Mouse (Mus musculus): ENCODE measurements around the gene Icam1. TPM values are rescaled to one million over a fixed set of nuclear protein-coding genes. Genes with fewer than 3 reads are reported as not detected.

Gene Icam1
- total RNA-seq (2021), result 1 to 10 TPM; 3.8 to 5.6 TPM
- long read RNA-seq, experiment 1, partial matches to known transcripts, result 2 of 7 reads
- long read RNA-seq, experiment 1, other reads (novel, unspliced or antisense), result 1 of 7 reads
- long read RNA-seq, experiment 2, transcript Icam1-201 (7 exons, 2,535 nt), result major isoform, 5 of 5 reads
- long read RNA-seq, experiment 2, partial matches to known transcripts, result 0 of 5 reads
- long read RNA-seq, experiment 2, other reads (novel, unspliced or antisense), result 0 of 5 reads

GRCm38 (mm10) chr9:21015571-21016130 lies at the start of gene Icam1:
Gene Icam1, plus strand, starts transcription at chr9:21015985.
- peak; percentile 63 for DNase-seq

DNA sequence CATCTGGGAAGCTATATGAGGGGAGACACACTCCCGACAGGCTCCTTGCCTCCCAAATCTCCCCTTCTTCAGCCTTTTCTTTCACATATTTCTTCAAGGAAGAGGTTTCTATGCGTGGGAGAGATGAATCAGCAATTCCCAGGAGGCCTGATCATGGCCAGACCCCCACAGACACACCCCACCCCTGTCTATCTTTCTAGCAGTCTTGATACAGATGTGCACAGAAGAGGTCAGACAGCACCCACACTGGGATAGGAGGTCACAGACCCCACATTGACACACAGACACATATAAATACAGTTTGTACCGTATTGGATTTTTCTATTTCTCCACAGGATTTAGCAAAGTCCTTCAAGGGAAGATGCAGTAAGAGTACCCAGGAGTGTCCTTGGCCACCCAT lies 49.8 kb upstream of the Icam1 start:
- DNase-seq, result no peak

- no peak for DNase-seq
Observed at GRCm38 (mm10) chr9:20966747-20967146, 49.0 kb upstream of the Icam1 start.

DNA sequence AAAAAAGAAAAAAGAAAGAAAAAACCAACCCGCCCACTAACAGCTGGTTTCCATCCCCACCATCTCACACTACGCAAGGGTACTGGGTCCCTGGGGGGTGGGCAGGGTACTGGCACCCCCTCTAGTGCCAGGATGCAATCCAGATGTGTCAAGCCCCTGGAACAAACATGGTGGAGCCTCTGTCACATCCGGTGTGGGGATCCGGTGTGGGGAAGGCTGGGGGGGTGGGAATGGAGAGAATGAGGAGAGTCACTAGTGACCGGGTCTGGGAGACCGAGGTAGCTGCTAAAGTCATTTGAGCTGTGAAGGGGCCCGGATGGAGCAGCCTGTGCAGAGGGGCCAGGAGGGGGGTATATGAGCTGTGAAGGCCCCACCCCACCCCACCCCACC lies 44.0 kb upstream of the Icam1 start:
- DNase-seq, result peak; percentile 60

DNA sequence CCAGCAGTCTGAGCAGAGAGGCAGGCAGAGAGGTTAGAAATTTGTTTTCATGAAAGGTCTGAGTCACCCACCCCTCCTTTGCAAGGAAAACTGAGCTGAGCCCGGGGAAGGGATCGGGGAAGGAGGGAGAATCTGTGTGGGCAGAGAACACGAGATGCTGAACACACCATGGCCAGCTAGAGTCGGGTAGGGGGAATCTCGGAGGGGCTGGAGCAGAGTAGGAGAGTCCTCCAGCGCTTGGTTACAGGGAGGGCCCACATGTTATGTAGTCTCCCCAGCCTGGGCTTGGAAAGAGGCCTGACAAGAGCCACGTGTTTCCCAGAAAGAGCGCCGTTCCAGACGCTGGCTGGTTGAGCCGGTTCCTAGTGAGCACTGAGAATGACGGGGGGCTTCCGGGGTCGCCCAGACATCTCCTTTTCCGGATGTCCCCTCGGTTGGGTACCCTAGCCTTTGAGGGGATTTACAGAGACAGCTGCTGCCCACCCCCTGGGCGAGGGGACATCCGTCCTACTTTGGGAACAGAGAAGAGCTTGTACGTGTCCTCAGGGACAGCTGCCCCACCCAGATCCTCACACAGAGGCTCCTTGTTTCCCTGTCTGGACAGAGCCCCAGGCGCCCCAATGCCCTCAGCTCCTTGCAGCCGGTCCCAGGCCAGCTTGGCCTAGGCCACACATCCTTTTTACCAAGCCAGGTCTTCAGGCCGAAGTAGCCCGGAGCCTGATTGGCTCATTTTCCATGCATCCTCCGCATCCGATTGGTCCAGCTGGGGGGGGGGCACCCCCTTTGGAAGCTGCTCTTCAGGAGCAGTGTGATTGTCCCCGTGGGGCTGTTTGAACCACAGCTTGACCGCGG lies 43.4 kb upstream of the Icam1 start:
- DNase-seq, result peak; percentile 58

DNA sequence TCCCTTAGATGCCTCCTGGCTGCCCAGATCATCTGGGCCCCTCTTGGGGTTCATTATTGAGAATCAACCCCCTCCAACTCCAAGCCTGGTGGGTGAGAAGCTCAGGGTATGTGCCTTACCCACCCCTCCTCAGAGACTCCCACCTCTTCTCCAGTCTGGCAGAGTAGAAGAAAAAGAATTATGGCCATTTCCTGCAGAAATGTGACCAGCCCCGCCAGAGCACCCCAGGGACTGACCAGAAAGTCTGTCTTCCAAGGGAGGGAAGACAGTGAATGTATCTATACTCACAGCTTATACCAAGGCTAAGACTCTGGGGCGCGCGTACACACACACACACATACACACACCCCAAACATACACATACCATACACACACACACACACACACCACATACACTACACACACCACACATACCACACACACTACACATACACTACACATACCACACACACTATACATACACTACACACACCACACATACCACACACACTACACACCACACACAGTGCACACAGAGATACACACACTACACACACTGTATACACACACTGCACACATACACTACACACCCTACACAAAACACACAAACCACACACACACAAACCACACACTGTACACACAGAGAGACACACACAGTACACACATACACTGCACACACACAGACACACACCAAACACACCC lies 42.6 kb upstream of the Icam1 start:
- peak; percentile 24 for DNase-seq

DNA sequence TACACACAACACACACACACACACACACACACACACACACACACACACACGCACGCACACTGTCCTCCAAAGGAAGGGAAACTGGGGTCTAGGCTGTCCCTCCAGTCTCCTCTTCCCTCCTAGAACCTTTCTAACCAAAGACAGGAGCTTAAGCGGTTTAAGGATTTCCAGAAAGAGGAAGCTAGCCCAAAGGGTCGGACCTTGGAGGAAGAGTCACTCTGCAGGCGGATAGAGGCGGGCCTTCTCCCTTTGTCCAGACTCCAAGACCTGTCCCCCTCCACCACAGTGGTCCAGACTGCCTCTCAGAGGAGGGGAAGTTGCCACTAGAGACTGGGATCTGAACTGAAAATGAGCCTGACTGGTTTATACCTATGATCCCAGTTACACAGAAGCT lies 42.1 kb upstream of the Icam1 start:
- peak; percentile 25 for DNase-seq

DNA sequence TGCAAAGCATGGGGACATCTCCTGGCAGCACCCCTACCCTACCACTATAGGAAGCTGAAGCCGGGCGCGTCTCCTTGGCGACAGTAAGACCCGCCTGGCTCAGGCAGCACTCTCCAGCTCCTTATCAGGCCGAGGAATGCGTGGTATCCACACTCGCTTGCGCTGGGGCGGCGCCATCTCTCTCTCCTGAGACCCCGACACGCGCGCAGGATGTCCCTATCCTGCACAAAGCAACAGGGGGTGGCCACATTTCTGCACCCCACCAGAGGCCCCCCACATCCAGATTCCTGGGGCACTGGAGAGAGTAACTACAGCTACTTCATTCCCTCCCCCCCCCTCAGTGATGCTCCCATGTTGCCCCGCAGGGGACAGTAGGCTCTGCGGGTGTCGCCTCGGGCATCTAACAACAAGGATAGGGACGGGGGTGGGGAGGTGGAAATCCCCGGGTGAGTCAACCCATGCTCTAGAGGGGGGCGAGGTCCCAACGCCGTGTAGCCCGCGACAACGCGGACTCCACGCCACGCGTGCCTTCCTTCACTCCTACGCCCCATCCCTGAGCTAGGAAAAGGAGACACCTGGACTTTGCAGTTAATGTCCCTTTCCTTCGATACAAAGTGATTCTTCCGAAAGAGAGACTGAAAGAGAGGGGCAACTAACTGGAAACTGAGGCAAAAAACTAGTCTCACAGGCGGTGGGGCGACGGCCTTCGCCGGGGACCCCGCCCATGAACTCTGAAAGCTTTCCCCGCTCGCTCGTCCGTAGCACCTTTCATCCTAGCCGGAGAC lies 40.2 kb upstream of the Icam1 start:
- peak; percentile 41 for DNase-seq

- peak; percentile 82 for DNase-seq
Observed at GRCm38 (mm10) chr9:20976216-20976960, 39.4 kb upstream of the Icam1 start, which contains the start of gene S1pr2. Gene S1pr2, minus strand, starts transcription at chr9:20976781.

- DNase-seq, result no peak
Observed at GRCm38 (mm10) chr9:20976961-20977689, 38.7 kb upstream of the Icam1 start.

GRCm38 (mm10) chr9:20978409-20979095 lies 37.2 kb upstream of the Icam1 start:
- DNase-seq, result no peak

DNA sequence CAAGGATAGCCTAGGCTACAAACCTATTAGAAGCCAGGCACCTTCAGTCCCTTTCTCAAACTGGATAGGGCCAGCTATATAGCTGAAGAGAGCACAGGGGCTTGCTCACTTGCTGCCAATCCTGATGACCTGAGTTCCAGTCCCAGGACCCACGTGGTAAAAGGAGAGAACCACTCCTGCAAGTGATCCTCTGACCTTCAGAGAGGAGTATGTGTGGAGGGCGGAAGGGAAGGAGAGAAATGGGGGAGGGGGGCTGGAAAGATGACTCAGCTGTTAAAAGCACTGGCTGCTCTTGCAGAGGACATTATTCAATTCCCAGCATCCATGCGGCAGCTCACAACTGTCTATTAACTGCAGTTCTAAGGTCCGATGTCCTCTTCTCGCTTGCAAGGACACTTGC lies 36.6 kb upstream of the Icam1 start:
- no peak for DNase-seq

GRCm38 (mm10) chr9:20979769-20980168 lies 36.0 kb upstream of the Icam1 start:
- DNase-seq, result no peak

DNA sequence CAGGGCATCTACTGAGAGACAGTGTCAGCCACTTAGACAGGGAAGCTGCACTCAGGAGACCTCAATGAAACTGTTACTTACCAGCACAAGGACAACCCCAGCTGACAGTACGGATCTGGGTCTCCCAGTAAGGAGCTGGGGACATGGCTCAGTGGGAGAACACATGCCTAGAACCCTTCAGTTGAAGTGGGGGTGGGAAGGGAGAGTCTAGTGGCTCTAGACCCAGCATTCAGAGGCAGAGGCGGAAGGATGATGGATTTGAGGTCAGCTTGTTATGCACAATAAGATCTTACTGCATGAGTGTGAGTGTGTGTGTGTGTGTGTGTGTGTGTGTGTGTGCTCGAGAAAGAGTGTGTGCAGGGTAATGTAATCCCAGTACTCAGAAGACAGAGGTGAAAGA lies 33.6 kb upstream of the Icam1 start:
- no peak for DNase-seq

DNA sequence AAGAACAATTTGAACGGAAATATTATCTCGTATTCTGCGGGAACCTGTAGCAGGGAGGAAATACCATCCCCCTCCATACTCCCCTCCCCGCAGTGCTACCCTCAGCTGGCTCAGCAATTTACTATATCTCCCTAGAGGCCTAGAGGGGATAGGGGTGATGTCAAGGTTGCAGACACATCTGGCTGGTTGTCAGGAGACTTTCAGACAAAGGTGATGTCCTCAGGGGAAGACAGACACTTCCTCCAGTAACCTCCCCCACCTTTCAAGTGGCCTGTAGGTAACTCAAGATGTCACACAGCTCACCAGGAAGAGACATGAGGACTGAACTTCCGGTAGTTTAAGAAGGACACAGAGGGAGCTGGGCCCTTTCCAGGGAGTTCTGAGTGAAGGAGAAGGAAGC lies 32.6 kb upstream of the Icam1 start:
- no peak for DNase-seq

GRCm38 (mm10) chr9:20986952-20987686 lies 28.7 kb upstream of the Icam1 start:
- DNase-seq, result peak; percentile 69

DNA sequence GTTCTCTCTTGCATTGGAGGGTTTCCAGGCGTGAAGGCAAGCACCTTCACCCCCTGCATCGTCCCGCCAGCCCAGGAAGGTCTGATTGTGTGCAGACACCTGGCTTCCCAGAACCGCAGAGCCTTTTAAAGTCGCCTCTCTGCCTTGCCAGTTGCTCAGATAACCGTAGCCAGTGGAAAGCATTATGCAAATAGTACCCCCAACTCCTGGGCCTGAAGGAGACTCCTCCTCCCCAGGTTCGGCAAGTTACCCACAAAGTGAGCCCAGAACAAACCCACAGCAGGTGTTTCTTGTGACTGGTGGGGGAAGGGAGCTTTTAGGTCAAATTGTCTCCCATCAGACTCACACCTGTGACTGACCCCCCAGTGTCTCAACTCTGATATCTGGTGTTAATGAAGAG lies 27.8 kb upstream of the Icam1 start:
- DNase-seq, result no peak

DNA sequence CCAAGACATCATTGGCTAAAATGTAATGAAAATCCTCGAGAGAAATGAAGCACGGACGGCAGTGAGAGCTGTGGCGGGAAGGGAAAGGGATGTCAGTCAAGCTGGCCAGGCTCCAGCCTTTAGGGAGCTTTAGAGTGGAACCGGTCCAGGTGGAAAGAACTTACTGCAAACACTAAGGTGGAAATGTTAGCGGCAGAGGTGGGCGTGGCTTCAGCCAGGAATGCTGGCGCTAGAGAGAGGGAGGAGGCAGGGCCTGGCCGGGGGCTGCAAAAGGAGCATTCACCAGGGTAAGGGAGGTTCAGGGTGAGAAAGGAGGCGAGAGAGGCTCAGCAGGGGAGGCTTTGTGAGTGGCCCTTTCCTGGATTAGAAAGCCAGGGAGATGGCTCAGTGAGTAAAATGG lies 24.9 kb upstream of the Icam1 start:
- DNase-seq, result peak; percentile 30

DNA sequence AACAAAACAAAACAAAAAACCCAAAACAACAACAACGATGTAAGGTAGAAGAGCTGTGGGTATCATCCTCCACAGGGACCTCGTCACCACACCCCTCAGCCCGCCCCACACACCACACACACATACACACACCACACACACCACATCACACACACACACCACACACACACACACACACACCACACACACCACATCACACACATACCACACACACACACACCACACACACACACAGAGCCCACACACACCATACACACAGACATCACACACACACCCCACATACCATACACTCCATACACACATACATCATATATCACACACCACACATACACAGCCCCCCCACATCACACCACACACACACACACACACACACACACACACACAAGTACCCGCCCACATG lies 24.2 kb upstream of the Icam1 start:
- DNase-seq, result no peak

All from gastrocnemius, postnatal 10 days (tissue).